15 mouse cellular contexts compared by ENCODE assay signal in genomic region chr8:54864038-54864760, GRCm38 (mm10). TPM values are rescaled to one million over a fixed set of nuclear protein-coding genes. Genes with fewer than 3 reads are reported as not detected.
DNase-seq lines count a peak whose midpoint lies in the region; ATAC-seq and TF ChIP-seq lines count a peak whose summit lies in the region.
"Had no signal": no experiment of that assay in that cellular context is flagged by ENCODE, and none has a peak within 500 bp of the region (broad histone marks: within the 10 kb centered on the region; RNA-seq: fewer than 3 reads in every experiment).

No protein-coding gene starts in this region.

- 59% methylated on average over 4 of the region's 4 CpGs for WGBS in midbrain, embryonic 13.5 days

- ATAC-seq in midbrain, embryonic 13.5 days: peak; percentile 88
- ATAC-seq: CD4-positive, CD25-positive, alpha-beta regulatory T cell, adult 4 months had no signal

- no peaks in the 10 kb centered on the region for H3K9me3 ChIP-seq in midbrain, embryonic 13.5 days
- H3K9me3 ChIP-seq: limb, embryonic 15.5 days had no signal

- no peak overlapping the region; the same call in 1 of the 2 replicates for H3K4me3 ChIP-seq in layer of hippocampus, adult 2 months
- no peak overlapping the region for H3K4me3 ChIP-seq in midbrain, embryonic 13.5 days (replicated peaks)
- H3K4me3 ChIP-seq: limb, embryonic 15.5 days had no signal

- H3K9ac ChIP-seq in midbrain, embryonic 13.5 days (replicated peaks): no peak overlapping the region
- H3K9ac ChIP-seq: limb, embryonic 15.5 days had no signal

- TF ChIP-seq CTCF in layer of hippocampus, adult 2 months (conservative IDR thresholded peaks at IDR 0.05): no peak

- 0 out of 2 replicates have a peak overlapping the region, but pooled peaks have one; percentile 9 for H3K4me2 ChIP-seq in midbrain, embryonic 13.5 days (replicated peaks)
- H3K4me2 ChIP-seq: limb, embryonic 15.5 days had no signal

- H3K27ac ChIP-seq in layer of hippocampus, adult 2 months: peak overlapping the region; percentile 90
- peak overlapping the region; percentile 72 for H3K27ac ChIP-seq in midbrain, embryonic 13.5 days
- H3K27ac ChIP-seq: limb, embryonic 15.5 days had no signal

- peak; percentile 39 to 68 for DNase-seq in layer of hippocampus, adult 2 months (ENCODE audit: low spot score in 2 of 2)
- no peak for DNase-seq in layer of hippocampus, postnatal 25 days (ENCODE audit: extremely low spot score in 1 of 2, low spot score in 1 of 2)
- DNase-seq in frontal cortex, postnatal 14 days (ENCODE audit: low spot score in 2 of 2): peak; percentile 30 to 32
- peak; percentile 52 to 78 for DNase-seq in right cerebral cortex, postnatal 36 days (ENCODE audit: low spot score in 2 of 2)
- no peak for DNase-seq in retina, embryonic 14.5 days (ENCODE audit: low spot score)
- no peak for DNase-seq in thymus, postnatal 0 days (ENCODE audit: low spot score)
- no peak for DNase-seq in kidney, postnatal 14 days
- DNase-seq: cerebellum, postnatal 10 days; kidney, adult 9 months; lung, postnatal 36 days had no signal

- peaks cover 9% of the 10 kb centered on the region; the same call in 1 of the 2 replicates for H3K4me1 ChIP-seq in midbrain, embryonic 13.5 days (replicated peaks)
- H3K4me1 ChIP-seq: limb, embryonic 15.5 days had no signal

- H3K27me3 ChIP-seq in midbrain, embryonic 13.5 days: no peaks in the 10 kb centered on the region
- H3K27me3 ChIP-seq: limb, embryonic 15.5 days had no signal

- no peaks in the 10 kb centered on the region for H3K36me3 ChIP-seq in midbrain, embryonic 13.5 days
- H3K36me3 ChIP-seq: limb, embryonic 15.5 days had no signal

RNA-seq across cellular contexts. Expression of gene Wdr17, which starts 22.8 kb away (rescaled TPM):
- total RNA-seq in layer of hippocampus, adult 2 months (2021): 10 to 100 TPM; 34.4 to 35.2 TPM
- total RNA-seq in layer of hippocampus, postnatal 25 days (2021): 10 to 100 TPM; 23.9 to 27.9 TPM
- polyA plus RNA-seq in midbrain, embryonic 13.5 days (2015; fragmentation: Nextera tagmentation; extraction: Ambion mirVana): 9.5 and 17.1 TPM in 2 replicates
- polyA plus RNA-seq in thymus, postnatal 0 days (2015; fragmentation: Nextera tagmentation; extraction: Ambion mirVana): 0.24 TPM in 1 of 2 replicates, not detected in the other
- total RNA-seq: heart, postnatal 25 days; neutrophil, adult 5-6 weeks had no signal
- polyA plus RNA-seq: CD4-positive, CD25-positive, alpha-beta regulatory T cell, adult 4 months had no signal

Comparison
In these comparisons a context has a peak if more than half of its experiments do, and no peak if none do; other contexts are left out.
1. DNase-seq: peak in layer of hippocampus, adult 2 months (2 of 2), frontal cortex, postnatal 14 days (2 of 2) and right cerebral cortex, postnatal 36 days (2 of 2); none in layer of hippocampus, postnatal 25 days (0 of 2), retina, embryonic 14.5 days (single experiment), thymus, postnatal 0 days (single experiment) and kidney, postnatal 14 days (single experiment).